Mouse (Mus musculus) midbrain, embryonic 11.5 days (tissue): Measurements from ENCODE around the gene Samd14. TPM values are rescaled to one million over a fixed set of nuclear protein-coding genes. Genes with fewer than 3 reads are reported as not detected.

ENCODE experiments used
- ATAC-seq: fragments of 200-750 bp; cut with Nextera tagmentation; 2 replicates; pipeline ENCODE4 v1.8.0; 2017; ENCODE audit warnings: moderate TSS enrichment, moderate library complexity; ENCODE audit not compliant: low FRiP score
- DNase-seq: peaks from one replicate; pipeline ENCODE4 v3.0.0; 2015; ENCODE audit warnings: low spot score; ENCODE audit errors: missing footprints
- H3K27ac ChIP-seq: fragments of 300-500 bp; sonication (generic); 2 replicates; pipeline ENCODE4 v1.5.1; 2014; ENCODE audit warnings: low read depth, low read length
- H3K27me3 ChIP-seq: fragments of 300-500 bp; sonication (generic); 2 replicates; pipeline ENCODE4 v1.6.1; 2014; ENCODE audit warnings: mild to moderate bottlenecking, low read length, moderate library complexity, mixed read lengths; ENCODE audit not compliant: control insufficient read depth, insufficient read depth
- H3K36me3 ChIP-seq: fragments of 300-500 bp; sonication (generic); 2 replicates; pipeline ENCODE4 v1.6.1; 2014; ENCODE audit warnings: mild to moderate bottlenecking, low read length, moderate library complexity, mixed read lengths; ENCODE audit not compliant: control insufficient read depth, insufficient read depth
- H3K4me1 ChIP-seq: fragments of 300-500 bp; sonication (generic); 2 replicates; pipeline ENCODE4 v1.6.1; 2014; ENCODE audit warnings: low read length; ENCODE audit not compliant: control insufficient read depth, insufficient read depth
- H3K4me2 ChIP-seq: fragments of 300-500 bp; sonication (generic); 2 replicates; pipeline ENCODE4 v1.6.1; 2014; ENCODE audit warnings: mild to moderate bottlenecking, moderate library complexity
- H3K4me3 ChIP-seq: fragments of 300-500 bp; sonication (generic); 2 replicates; pipeline ENCODE4 v1.5.1; 2014; ENCODE audit warnings: low read depth, low read length
- H3K9ac ChIP-seq: fragments of 300-500 bp; sonication (generic); 2 replicates; pipeline ENCODE4 v1.6.1; 2014; ENCODE audit warnings: low read length
- H3K9me3 ChIP-seq: fragments of 300-500 bp; sonication (generic); 2 replicates; pipeline ENCODE4 v1.6.1; 2016; ENCODE audit warnings: low read length; ENCODE audit not compliant: control insufficient read depth
- WGBS: fragments of 180-500 bp; shearing (Covaris S2); extraction: QIAGEN DNeasy Blood & Tissue Kit; methylation state at CpG from one replicate; pipeline ENCODE4 v1.1.7; 2014; 5-methylcytosine and 5-hydroxymethylcytosine counted together
- polyA plus RNA-seq: library from polyadenylated mRNA; unstranded; fragments of >200 nt; fragmentation: Nextera tagmentation; extraction: Ambion mirVana; gene quantifications from 2 replicates; pipeline ENCODE4 v1.2.1, GENCODE M21; 2014

Gene Samd14
- polyA plus RNA-seq, 1 experiment from 2014 or later = 47.8 TPM

DNA sequence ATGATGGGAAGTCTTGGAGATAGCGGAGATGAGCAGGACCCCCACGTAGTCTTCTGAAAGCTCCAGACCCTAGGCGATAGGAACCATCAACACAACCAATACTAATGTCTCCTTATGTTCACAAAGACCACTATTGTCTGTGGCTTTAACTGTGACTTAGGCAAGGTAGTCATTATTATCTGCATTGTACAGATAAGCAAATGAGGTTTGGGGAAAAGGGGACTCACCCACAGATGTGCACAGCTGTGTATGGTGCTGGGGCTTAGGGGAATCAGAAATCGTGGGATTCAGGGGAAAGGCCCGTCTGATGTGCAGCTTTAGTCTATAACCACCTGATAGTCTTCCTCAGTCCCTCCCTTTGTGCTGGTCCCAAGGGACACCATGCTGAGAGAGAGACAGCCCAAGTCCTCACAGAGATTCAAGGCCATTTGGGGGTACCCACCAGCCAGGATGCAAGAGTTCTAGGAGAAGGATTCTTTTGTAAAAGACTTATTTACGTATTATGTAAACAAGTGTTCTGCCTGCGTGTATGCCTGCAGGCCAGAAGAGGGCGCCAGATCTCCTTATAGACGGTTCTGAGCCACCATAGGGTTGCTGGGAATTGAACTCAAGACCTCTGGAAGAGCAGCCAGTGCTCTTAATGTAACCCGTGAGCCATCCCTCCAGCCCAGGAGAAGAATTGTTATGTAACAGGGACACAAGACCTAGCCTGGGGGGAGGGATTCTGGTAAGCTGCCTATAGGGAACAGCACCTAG is 12.7 kb downstream of the Samd14 start:
- H3K36me3 ChIP-seq = peaks cover 34% of the 10 kb centered on the region
- H3K4me3 ChIP-seq = no peak overlapping the region
- no peaks in the 10 kb centered on the region for H3K9me3 ChIP-seq
- H3K4me1 ChIP-seq = no peaks in the 10 kb centered on the region
- H3K27me3 ChIP-seq = no peaks in the 10 kb centered on the region
- H3K27ac ChIP-seq = no peak overlapping the region
- H3K9ac ChIP-seq = no peak overlapping the region
- 81% methylated on average over 10 of the region's 10 CpGs for WGBS
- no peak overlapping the region for H3K4me2 ChIP-seq
- no peak for ATAC-seq
- no peak for DNase-seq

DNA sequence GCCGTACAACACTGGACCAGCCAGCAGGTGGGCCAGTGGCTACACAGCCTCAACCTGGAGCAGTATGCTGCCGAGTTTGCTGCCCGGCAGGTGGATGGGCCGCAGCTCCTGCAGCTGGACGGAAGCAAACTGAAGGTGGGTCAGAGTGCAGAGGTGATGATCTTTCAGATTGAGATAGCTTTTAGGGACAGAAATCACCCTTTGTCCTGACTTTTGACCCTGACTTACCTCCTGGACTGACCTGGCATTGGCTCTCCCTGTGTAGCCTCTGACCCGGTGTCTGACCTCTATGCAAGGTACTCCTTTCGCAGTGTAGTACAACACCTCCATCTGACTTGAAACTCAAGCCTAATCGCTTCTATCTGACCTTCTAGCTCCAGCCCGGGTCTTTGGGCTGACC is 13.8 kb downstream of the Samd14 start:
- ATAC-seq (no peak), DNase-seq (no peak)
- no peak overlapping the region for H3K9ac ChIP-seq
- no peaks in the 10 kb centered on the region for H3K9me3 ChIP-seq
- H3K27ac ChIP-seq = no peak overlapping the region
- no peaks in the 10 kb centered on the region for H3K4me1 ChIP-seq
- H3K36me3 ChIP-seq = peaks cover 34% of the 10 kb centered on the region
- no peak overlapping the region for H3K4me2 ChIP-seq
- no peak overlapping the region for H3K4me3 ChIP-seq
- no peaks in the 10 kb centered on the region for H3K27me3 ChIP-seq
- WGBS = 94% methylated on average over 9 of the region's 9 CpGs

DNA sequence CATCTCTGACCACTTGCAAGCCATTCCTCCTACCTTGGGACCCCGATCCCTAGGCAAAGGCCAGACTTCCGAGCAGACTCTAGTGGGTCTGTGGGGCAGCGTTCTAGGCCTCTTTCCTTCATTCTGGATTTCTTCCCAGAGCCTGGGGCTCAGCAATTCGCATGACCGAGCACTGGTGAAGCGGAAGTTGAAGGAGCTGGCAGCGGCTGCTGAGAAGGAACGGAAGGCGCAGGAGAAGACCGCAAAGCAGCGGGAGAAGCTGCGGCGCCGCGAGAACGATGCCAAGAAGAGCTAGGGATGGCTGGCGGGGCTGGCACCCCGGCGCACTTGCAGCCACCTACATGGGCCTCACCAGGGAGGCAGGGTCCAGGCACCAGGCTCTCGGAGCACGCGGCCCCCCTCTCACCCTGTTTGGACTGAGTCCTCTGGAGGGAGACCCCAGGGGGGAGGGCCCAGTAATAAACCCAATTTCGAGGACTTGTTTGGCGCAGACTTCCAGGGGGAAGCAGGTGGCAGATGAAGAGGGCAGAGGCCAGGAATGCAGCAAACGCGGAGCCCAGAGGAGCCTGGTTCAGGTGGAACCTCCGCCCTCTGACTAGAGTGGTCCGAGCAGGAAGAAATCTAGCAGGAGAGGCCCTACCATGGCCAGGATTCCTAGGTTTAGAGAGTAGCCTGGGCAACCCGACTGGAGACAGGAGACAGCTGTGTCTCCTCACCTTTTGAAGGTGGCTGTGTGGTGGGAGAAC is 14.9 kb downstream of the Samd14 start:
- Histone ChIP-seq H3K36me3 (peaks cover 32% of the 10 kb centered on the region), H3K9me3 (no peaks in the 10 kb centered on the region), H3K4me2 (no peak overlapping the region), H3K4me3 (no peak overlapping the region), H3K27ac (no peak overlapping the region), H3K4me1 (no peaks in the 10 kb centered on the region), H3K27me3 (no peaks in the 10 kb centered on the region), H3K9ac (no peak overlapping the region)
- 64% methylated on average over 29 of the region's 29 CpGs for WGBS
- ATAC-seq = no peak
- no peak for DNase-seq

DNA sequence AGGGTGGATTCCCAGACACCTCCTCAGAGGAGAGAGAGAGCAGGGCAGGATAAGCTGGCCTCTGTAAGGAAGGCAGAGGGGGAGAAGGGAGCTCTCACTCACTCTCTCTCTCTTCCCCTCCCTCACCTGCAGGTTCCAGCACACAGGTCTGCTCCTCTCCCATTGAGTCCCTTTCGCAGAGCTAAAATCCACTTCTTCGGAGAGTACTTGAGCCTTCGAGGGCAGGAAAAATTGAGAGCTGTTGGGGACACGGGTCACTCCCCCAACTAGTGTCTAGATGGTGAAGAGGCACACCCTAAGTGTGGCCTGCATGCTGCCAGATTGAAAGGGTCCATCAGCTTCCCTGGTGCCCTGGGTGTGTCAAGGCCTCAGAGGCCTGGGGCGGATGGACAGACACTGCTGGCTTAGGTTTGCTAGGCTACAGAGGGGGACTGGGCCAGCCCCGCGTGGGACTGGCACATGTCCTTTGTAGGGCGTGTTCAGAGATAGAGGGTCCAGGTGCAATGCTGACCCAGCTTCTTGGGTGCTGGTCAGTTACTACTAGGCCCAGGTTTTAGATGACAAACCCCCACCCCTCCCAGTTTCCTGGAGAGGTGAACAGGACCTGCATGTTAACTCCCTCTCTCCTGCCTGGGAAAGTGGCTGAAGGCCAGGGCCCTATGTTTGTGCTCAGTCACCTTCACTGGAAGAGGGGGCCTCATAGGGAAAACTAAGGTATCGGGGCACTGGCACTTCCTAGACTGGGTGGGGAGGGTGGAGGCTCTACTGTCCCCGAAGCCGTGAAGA is 15.7 kb downstream of the Samd14 start:
- DNase-seq (no peak), ATAC-seq (0 out of 2 replicates have a peak, but pooled peaks have one; percentile 6)
- no peaks in the 10 kb centered on the region for H3K4me1 ChIP-seq
- no peaks in the 10 kb centered on the region for H3K27me3 ChIP-seq
- no peak overlapping the region for H3K9ac ChIP-seq
- H3K4me2 ChIP-seq = no peak overlapping the region
- H3K36me3 ChIP-seq = peaks cover 32% of the 10 kb centered on the region
- WGBS = 88% methylated on average over 11 of the region's 11 CpGs
- H3K9me3 ChIP-seq = no peaks in the 10 kb centered on the region
- H3K4me3 ChIP-seq = no peak overlapping the region
- H3K27ac ChIP-seq = no peak overlapping the region

DNA sequence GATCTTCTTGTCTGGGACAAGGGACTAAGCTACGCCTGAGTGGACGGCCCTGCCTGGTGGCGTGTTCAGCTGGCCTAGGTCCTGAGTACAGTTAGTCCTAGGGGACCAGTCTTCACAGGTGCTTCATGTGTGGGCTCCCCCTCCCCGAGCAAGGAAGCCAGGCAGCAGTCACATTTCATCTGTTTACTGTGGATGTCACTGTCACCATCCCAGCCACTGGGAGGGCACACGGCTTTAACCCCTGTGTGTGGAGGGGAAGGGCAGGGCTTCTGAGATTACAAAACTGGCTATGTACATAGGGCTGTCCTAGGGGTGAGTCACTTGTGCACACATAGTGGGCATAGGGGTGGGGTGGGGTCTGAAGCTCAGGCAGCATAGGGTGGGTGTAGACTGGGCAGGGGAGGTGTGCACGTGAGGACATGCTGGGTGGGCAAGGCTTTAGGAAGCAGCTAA is 16.4 kb downstream of the Samd14 start:
- Histone ChIP-seq H3K27me3 (no peaks in the 10 kb centered on the region), H3K9me3 (no peaks in the 10 kb centered on the region), H3K4me1 (no peaks in the 10 kb centered on the region), H3K36me3 (peaks cover 30% of the 10 kb centered on the region), H3K9ac (no peak overlapping the region), H3K27ac (no peak overlapping the region), H3K4me2 (no peak overlapping the region), H3K4me3 (no peak overlapping the region)
- DNase-seq (no peak), ATAC-seq (peak; percentile 39; the same call in 1 of the 2 replicates)
- WGBS = 77% methylated on average over 6 of the region's 6 CpGs

DNA sequence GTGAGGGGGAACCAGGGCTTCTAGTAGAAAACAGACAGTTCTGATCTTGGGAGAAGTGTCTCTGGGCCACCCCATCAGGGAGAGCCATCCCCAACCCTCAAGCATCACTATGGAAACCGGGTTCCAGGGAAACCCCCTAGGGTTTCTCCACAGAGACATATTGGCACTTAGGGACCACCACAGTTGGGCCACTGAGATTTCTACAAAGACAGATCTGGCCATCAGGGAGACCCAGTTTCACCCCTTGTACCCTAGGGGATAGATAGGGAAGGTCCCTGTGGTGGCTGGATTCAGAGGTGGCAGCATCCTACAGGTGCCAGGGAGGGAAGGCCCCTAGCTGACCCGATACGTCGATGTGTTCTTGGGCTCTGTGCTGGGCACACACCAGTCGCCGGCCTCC is 17.2 kb downstream of the Samd14 start:
- Histone ChIP-seq H3K4me3 (no peak overlapping the region), H3K9me3 (no peaks in the 10 kb centered on the region), H3K27me3 (no peaks in the 10 kb centered on the region), H3K9ac (no peak overlapping the region), H3K27ac (no peak overlapping the region), H3K4me1 (no peaks in the 10 kb centered on the region), H3K4me2 (no peak overlapping the region), H3K36me3 (peaks cover 24% of the 10 kb centered on the region)
- WGBS = 83% methylated on average over 6 of the region's 6 CpGs
- DNase-seq = no peak
- ATAC-seq = no peak

DNA sequence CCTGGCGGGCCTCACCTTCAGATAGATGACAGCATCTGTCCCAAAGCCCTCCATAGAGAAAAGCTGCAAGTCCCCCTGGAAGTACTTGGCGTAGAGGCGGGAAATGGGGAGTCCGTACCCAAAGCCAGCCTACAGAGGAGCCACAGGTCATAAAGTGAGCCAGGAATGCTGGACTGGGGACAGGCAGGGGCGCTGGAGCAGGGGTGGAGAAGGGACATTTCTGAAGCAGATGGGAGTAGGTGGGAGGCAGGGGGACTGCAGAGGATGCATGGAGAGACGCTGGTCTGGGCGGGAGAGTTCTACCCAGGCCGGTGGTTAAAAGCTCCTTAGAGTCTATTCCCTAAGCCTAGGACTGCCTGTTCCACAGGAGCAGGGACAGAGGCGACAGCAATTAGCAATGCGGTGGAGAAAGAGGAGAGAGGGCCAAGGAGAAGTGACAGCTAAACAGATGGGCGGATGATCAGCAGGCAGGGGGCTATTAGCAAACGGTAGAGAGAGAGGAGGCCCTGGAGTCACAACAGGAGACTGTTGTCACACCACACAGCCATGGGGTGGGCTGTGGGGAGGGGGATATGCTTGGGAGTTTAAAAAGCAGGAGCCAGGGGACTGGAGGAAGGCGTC is 18.3 kb downstream of the Samd14 start:
- Histone ChIP-seq H3K36me3 (peaks cover 14% of the 10 kb centered on the region), H3K27me3 (no peaks in the 10 kb centered on the region), H3K9ac (no peak overlapping the region), H3K9me3 (no peaks in the 10 kb centered on the region), H3K4me3 (no peak overlapping the region), H3K4me2 (no peak overlapping the region), H3K4me1 (no peaks in the 10 kb centered on the region), H3K27ac (no peak overlapping the region; the same call in 1 of the 2 replicates)
- ATAC-seq (no peak), DNase-seq (no peak)
- WGBS = 42% methylated on average over 13 of the region's 13 CpGs

DNA sequence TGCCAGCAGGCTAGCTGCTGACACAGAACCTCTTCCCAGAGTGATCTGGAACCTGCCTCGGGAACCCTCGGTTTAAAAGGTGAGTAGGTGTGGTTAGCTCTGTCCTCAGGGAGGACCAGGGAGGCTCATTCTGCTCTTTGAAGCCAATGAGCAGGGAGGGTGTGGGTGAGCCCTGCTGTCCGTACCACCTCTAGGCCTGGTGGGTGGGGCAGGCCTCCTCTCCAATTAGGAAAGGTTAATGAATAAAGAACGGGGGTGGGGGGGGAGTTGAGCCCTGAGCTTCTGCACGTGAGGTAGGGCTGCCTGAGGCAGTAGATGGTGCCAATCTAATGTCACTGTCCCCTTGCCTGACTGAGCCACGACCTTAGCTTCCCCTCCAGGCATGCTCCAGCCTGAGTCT is 23.3 kb downstream of the Samd14 start:
- H3K9ac ChIP-seq = no peak overlapping the region
- H3K9me3 ChIP-seq = no peaks in the 10 kb centered on the region
- no peak overlapping the region for H3K4me3 ChIP-seq
- H3K27ac ChIP-seq = no peak overlapping the region
- no peaks in the 10 kb centered on the region for H3K36me3 ChIP-seq
- no peaks in the 10 kb centered on the region for H3K27me3 ChIP-seq
- ATAC-seq (no peak), DNase-seq (no peak)
- WGBS = 42% methylated on average over 6 of the region's 6 CpGs
- no peak overlapping the region for H3K4me2 ChIP-seq
- no peaks in the 10 kb centered on the region; the same call in 1 of the 2 replicates for H3K4me1 ChIP-seq
